Mouse (Mus musculus) mouse embryonic stem cell (cell line): ENCODE data around the gene Bnc2.

ENCODE experiments used
- in situ Hi-C, 2 experiments: fragments of 300-500 bp; cut with MboI; formaldehyde crosslinking; loops; 1 replicate in 1 of 2; 3 replicates in 1 of 2; pipeline ENCODE4 v1.14.3; 2019 to 2020; ENCODE audit warnings: low sequenced_read_pairs in 2 of 2, low pct_unique_long_range_greater_than_20kb in 1 of 2, mixed read lengths in 1 of 2; ENCODE audit not compliant: unreplicated experiment in 1 of 2

Gene Bnc2

DNA sequence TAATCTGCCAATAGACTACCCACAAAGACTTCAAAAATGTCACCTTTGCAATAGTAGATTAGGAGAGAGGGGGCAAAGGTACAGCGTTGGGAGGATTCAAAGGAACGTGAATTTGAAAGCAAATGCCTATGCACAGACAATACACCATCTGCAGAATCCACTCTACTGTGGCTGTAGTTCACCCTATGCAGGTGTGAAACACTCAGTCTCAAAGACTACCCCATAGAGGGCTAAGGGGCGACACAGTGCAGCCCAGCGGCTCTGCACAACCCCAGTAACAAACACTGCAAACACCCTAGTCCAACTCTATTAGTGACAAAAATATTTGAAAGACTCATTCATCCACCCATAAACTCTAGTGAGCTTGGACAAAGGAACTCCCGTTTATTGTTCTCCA, 218.2 kb downstream of the Bnc2 start:
- in situ Hi-C loops = no loop called here

DNA sequence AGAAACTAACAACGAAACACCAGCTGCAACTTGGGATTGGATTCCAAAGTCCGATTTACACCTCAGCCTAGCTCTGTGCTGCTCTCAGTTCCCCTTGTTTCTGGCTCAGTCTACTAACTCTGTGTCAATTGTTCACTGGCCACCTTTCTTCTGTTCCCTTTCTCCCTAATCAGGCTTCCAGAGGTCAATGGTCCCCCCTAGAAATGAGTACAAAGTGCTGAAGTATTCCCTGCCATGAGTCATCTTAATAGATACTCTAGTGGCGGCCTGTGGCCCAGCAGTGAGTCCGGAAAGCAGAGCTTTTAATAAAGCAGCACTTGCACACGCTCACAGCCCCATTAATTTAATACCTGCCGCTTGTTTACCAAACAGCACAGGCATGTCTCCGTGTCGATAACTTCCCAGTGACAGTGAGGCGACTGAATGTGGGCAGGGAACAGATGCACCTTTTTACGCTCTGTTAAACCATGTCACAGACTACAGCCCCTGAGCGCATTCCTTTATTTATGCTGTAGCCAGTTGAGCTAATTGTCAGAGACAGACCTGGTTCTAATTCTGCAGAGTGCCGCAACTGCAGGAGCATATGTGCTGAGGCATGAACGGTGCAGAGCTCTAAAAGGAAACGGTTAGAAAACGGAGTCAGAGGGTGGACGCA, 218.8 kb downstream of the Bnc2 start:
- in situ Hi-C loops = no loop called here

DNA sequence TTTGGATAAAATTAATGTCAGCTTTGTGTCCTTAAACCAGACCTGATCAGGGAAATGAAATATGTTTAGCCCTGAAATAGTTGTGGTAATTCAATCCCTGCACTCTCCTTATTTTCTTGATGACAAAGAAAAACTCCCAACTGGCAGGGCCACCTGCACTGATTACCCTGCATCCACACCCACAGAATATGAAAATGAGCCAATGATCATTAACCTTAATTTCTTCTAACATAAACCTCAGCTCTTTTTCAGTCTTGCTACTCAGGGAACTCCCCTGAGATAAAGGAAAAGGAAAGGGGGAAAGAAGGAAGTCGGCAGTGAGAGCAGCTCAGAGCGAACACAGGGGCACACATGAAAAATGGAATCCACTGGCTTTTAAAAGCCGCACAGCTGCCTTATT, 220.6 kb downstream of the Bnc2 start:
- in situ Hi-C loops = no loop called here

DNA sequence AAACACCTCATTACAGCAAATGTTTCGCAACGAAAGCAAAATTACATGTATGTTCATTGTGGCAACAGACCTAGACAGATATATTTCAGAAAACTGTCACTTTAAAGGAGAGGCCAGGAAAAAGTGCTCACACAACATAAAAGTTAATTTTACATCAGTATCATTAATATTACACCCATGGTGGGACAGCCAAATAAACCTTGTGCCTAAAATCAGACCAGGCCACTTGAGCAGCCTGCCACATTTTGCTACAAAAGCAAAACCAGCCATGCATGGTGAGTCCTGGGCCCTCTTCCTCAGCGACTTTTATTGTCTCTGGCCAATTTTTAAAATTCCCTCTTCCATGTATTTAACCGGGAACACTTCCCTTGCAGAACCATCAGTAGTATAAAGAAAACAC, 221.5 kb downstream of the Bnc2 start:
- in situ Hi-C loops = no loop called here

DNA sequence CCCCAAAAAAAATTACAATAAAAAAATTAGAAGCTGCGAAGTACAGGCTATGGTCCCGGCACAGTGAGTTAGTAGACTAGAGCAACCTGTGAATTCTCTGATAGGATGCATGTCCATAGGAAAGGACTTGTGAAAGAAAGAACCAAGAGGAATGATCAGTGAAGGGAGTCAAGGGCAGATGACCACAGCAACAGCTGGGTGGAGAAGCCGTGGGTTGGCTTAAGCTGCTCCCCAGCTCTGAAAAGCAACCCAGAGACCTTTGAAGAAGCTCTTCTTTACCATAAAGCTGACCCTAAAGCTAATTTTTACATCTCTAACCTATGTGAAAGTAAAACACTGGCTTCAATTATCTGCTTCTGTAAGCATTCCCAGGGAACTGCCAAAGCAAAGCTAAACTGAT, 222.4 kb downstream of the Bnc2 start:
- in situ Hi-C loops = no loop called here

DNA sequence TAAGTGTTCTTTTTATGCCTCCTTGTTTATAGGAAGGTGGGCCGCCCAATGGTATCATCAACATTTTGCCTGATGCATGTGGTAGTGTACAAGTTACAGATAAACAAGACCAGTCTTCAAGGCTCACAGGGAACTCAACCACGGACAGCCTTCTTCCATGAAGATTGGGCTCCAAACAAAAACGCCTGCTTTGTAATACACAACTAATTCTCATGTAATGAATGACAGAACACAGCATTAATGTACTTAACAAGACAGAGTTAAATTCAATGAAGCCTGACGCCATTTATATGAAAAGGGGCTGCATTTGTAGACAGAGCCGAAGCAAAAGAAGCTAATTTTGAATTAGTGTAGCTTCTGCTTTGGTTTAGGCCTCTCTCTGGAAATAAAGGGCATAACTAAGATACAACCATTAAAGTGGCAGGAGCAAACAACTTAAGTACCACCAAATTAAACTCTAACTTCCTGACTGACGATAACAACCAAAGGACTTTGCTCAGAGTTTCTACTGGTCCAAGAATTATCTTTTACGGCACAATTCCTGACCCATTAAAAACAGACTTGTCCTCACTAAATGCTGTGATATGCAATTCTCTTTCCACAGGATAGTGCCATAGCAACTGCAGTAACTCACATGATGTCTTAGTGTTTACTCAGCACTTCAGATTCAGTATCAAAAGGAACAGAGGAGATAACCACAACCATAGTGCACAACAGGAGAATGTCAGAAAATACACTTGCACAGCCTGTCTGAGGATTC, 225.6 kb downstream of the Bnc2 start:
- in situ Hi-C loops = no loop called here

DNA sequence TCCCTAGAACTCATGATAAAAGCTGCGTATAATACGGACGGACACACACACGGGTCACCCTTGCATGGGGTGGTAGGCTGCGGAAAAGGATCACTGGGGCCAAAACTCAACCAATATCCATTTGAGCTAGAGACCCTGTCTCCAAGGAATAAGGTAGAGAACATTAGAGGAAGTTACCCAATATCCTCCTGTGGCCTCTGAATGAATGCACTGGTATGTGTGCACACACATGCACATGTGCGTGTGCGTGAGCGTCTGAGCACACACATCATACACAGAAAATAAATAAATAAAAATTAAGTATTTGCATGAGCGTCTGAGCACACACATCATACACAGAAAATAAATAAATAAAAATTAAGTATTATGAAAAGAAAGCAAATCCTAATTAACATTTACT, 241.8 kb downstream of the Bnc2 start:
- in situ Hi-C loops = no loop called here

DNA sequence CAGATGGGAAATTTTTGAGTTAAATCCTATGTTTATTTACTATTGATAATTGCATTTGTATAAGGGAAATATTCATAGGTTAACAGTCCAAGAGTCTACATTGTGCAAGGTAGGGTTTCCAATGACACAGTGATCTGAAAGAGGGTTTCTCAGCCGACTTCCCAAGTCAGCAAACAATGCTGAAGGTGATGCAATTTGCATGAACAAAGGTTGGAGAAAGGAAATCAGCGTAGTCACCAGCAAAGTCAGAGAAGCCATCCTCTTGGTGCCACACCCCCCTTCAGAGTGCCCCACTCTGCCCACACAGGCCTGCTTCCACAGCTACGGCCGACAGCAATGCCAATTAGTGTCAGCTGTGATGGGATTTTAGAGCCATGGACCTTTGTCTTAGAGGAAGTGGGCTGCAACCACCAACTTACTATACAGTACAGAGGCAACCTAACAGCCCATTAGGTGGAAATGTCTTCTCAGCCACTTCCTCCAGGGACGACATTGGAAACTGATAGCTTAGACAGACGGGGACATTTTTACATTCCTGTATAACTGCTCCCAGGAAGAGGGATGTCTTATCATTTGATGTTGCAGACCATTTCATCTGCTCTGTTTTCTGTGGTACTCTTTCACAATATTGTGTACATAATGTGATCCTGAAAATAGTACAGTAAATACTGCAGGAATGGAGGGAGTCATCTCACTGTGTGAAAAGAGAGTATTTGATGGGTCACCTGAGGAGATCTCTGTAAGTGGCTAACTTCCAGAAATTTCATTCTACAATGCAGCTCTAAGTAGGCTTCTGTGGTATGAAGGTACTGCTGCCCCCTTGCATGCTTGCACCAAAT, 243.2 kb downstream of the Bnc2 start:
- in situ Hi-C loops = no loop called here

DNA sequence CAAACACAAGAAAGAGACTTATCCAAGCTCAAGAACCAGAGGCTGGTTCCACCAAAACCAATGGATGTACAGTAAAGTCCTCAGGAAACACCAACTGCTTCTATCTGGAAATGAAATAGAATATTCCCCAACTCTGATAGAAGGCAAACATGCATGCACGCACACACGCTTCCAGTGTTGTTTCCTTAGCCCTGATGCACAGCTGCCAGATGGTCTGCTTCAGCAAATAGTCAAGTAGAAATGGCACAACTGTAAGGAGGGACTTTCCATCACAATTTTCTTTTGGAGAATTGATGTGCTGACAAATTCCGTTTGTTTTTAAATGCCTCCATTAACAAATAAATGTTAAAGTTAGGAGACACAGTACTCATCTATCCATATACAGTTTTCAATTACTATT, 247.1 kb downstream of the Bnc2 start:
- in situ Hi-C loops = no loop called here

DNA sequence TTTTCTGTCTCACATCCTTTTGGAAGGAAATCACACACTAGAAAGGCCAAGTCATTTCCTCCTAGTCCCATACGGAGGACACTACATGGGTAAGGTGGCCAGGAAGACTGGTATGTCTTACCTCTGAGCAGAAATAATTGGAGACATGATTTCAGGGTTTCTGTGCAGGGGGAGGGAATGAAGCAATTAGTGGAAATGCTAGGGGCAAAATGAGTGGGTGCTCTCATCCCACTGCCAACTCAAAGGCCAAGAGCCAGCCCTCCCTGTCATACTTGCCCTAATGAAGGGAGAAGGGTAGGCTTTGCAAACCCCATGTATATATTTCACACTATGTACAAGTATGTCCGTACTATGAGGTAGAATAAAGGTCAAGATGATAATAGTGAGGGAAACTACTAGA, 263.6 kb downstream of the Bnc2 start:
- in situ Hi-C loops = no loop called here

DNA sequence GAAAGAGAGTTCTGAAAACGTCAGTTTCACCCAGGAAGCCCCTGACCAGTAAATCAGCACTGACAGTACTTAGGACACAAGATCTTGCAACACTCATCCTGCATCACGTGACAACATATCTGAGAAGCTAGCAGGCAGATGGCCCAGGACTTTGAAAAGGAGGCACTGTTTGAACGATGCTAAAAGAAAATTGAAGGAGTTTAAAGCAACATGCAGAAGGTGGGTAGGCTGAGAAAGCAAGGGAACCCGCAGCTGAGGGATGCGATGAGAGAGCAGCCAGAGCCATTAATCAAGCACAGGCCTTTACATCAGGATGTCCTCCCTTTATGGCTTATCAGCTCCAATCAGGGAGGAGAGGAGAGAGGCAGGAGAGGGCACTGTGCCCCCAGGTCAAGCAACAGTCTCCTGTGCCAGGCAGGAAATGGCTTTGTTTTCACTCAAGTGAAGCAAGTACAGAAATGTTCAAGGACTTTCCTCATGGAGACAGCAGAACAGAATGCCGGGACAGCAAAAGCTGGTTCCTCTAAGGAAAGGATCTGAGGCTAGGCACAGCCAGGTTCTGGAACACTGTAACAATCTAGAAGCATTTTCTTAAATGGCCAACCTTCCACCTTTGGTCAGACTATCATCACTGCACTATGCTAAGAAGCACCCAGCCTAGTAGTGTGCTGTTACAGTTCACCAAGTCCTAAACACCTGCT, 267.6 kb downstream of the Bnc2 start:
- in situ Hi-C loops = no loop called here

DNA sequence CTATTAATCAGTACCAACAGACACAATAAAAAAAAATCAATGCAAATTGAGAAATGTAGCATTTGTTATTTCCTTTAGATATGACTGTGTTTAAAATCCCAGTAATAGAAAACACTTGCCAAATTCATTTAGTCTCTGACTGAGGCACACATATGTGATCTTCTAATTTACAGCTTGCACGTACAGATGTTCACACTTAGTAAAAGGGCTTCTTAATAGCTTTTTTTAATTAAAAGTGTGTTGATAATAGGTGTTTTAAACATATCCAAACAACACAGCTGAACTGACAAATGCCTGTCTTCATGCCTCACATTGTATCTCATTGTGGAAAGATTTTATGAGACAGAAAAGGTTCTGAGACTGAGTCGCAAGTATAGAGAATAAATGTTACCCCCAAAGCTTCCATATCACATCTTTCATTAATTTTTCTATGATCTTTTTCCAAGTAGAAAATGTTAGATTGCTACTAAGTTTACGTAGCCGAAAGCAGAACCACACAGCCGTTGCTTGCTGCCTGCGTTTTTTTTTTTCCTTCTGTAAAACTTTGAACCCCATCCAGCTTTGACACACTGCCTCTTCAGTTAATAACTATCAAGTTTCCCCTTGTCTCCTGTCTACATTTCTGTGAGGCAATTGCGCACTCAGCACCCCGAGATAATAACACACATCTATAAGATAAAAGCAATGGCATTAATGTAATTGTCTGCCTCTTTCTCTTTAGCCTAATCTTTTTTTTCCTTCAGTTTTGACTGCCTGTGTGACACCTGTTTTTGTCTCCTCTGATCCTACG, 271.5 kb downstream of the Bnc2 start:
- in situ Hi-C loops = no loop called here

DNA sequence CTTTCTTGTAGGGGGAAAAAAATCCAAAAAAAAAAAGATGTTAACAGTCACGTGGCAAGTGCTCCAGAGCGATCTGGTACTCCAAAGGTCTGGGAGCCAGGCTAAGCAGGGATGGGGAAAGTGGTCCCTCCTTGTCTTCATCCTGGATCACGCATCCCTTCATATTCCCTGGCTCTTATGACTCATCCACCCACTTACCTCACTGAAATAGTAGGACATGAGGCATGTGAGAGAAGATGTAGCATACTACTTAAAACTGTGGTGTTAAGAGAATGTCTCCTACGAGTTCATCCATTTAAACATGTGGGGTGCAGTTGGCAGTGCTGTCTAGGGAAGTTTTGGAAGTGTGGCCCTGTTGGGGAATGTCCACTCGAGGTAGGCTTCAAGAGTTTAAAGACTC, 286.1 kb downstream of the Bnc2 start:
- in situ Hi-C loops = no loop called here

DNA sequence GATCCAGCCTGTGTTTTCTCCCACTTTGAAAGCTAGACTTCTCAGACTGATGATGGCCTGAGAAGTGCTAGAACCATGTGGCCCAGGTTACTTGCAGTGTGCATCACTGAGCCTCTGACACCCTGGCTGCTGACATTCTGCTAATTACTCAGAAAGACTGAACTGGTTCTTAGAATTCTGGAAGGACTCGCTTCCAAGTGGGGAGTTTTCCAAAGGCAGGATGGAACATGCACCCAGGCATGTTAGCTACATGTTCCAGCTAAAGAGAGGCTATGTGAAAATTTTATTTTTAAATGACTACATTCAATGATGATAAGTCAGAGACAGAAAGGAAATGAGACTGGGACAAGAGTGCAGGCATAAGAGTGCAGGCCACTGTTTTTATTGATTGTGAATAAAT, 289.9 kb downstream of the Bnc2 start:
- in situ Hi-C loops = no loop called here

DNA sequence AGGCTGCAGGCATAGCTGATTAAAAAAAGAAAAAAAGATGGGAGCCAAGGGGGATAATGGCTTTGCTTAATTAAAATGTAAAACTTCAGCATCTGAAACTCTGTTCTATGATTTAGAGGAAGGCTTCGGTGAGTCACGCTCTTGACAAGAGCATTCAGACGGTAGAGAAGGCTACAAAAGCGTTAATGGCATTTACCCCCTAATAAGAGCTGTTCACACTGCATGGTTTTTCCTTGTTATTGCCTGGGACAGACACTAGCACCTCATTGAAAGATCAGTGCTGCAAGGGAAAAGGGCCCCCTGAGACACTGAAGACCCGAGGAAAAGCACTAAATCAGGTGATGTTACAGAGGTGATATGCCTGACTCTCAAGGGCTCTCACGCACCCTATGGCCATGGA, 295.8 kb downstream of the Bnc2 start:
- in situ Hi-C loops = no loop called here

DNA sequence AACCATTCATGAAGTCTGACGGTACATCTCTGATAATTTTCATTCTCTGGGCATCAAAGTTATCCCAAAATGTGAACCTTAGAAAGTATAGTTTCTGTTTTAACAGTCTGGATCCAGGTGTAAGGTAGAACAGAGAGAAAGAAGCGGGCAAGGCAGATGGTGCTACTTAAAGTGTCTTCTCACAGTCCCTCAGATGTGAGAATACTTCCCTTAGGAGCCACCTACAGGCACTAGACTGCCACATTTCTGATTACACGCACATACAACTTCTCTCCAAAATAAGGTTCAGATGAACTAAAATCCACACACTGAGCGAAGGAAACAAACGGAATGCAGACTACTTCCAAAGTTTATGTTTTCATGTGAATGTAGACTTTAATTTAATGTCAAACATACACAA, 297.6 kb downstream of the Bnc2 start:
- in situ Hi-C loops = no loop called here

DNA sequence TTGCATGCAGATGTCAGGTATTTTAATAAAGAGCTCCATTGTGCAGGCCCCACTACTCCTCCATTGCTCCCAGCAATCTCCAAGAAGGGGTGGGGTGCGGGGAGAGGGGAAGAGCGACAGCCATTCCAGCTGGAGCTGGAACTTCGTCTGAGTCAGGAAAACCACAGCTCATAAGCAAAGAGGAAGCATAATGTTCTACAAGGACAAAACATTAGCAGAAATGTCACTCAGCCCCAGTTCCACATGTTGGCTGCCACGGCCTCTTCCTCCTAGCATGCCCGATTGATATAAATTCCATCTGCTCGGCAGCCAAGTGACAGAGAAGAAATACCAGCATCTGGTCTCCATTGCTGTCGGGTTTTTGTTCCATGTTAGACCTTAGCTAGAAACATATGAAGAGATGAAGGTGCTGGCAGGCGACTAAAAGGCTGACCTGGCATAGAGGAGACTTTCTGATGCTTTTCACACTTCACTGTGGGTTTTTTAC, 312.7 kb downstream of the Bnc2 start:
- in situ Hi-C loops = no loop called here

DNA sequence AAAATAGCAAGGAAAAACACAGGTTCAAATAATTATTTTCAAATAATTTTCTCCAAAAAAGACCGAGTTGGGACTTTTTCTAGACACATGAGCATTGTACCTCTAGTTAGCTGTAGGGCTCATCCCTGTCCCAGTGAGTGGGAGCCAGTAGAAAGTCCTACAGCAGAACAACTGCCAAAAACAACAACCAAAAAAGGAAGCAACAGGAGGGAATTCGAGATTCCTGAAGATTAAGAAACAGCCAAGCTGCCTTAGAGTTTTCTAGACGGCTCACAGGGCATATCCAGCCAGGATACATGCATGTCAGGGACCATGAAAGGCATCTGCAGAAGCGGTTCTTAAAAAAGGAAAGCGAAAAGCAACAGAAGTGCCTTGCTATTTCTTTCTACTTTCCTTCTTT, 313.9 kb downstream of the Bnc2 start:
- in situ Hi-C loops = no loop called here
